Mouse (Mus musculus): ENCODE data around the gene Krtap10-4. TPM values are rescaled to one million over a fixed set of nuclear protein-coding genes. Genes with fewer than 3 reads are reported as not detected.
"Not testable (repeated sequence)": the region's sequence is repeated elsewhere in the genome, so short reads cannot be mapped to it uniquely, and the experiment has no call there.

Krtap10-4 gene
- total RNA-seq, 2 experiments from 2014 or later: not detected

GRCm38 (mm10) chr10:77794976-77795375, 31.9 kb downstream of the Krtap10-4 start, which contains the start of gene Gm9639:
TSS of gene Gm9639 (minus strand) at chr10:77795076.
- intact Hi-C loops (cut with DNase I): no loop called here
- DNase-seq: no peak

- no peak for DNase-seq
- intact Hi-C loops (cut with DNase I): no loop called here
Observed at GRCm38 (mm10) chr10:77788621-77789020, 38.3 kb downstream of the Krtap10-4 start.

GRCm38 (mm10) chr10:77787876-77788275, 39.0 kb downstream of the Krtap10-4 start, which contains the start of gene Gm7137:
TSS of gene Gm7137 (minus strand) at chr10:77788200.
- intact Hi-C loops (cut with DNase I): not testable (repeated sequence)
- peak; percentile 14 for DNase-seq

GRCm38 (mm10) chr10:77783396-77783795, 43.5 kb downstream of the Krtap10-4 start:
- intact Hi-C loops (cut with DNase I); DNase-seq: not testable (repeated sequence)

- intact Hi-C loops (cut with DNase I); DNase-seq: not testable (repeated sequence)
Observed at GRCm38 (mm10) chr10:77782442-77782841, 44.5 kb downstream of the Krtap10-4 start, which contains the start of gene Gm3250. TSS of gene Gm3250 (minus strand) at chr10:77782542.

- DNase-seq; intact Hi-C loops (cut with DNase I): not testable (repeated sequence)
Observed at GRCm38 (mm10) chr10:77776844-77777243, 50.1 kb downstream of the Krtap10-4 start, which contains the start of gene Gm7138. TSS of gene Gm7138 (minus strand) at chr10:77776944.

Other genes starting within 250 kb of the Krtap10-4 start
- gene Pttg1ip, start 245.4 kb downstream of the Krtap10-4 start, total RNA-seq (2021): 10 to 100 TPM; 54.7 to 62.7 TPM
- 100 to 1,000 TPM; 175 to 189 TPM for gene Sumo3, start 221.0 kb downstream of the Krtap10-4 start, total RNA-seq (2021)
- 10 to 100 TPM in 1 of 2 experiments, not detected in 1; 21.0 TPM for gene Gm49325, start 220.9 kb downstream of the Krtap10-4 start, total RNA-seq (2021)
- 10 to 100 TPM; 45.1 to 47.6 TPM for gene Ube2g2, start 204.8 kb downstream of the Krtap10-4 start, total RNA-seq (2021)
- gene Tspear, start 140.5 kb downstream of the Krtap10-4 start, total RNA-seq (2021): not detected
- gene Gm19402, start 136.3 kb downstream of the Krtap10-4 start, total RNA-seq (2021): not detected
- gene Gm9508, start 129.9 kb downstream of the Krtap10-4 start, total RNA-seq (2021): not detected
- gene Gm10272, start 120.5 kb downstream of the Krtap10-4 start, total RNA-seq (2021): not detected
- gene Gm10024, start 115.6 kb downstream of the Krtap10-4 start, total RNA-seq (2021): not detected
- gene Gm10142, start 111.3 kb downstream of the Krtap10-4 start, total RNA-seq (2021): not detected
- gene Krtap12-1, start 106.5 kb downstream of the Krtap10-4 start, total RNA-seq (2021): not detected
- gene Gm10100, start 100.6 kb downstream of the Krtap10-4 start, total RNA-seq (2021): not detected
- not detected for gene Gm18596, start 84.5 kb downstream of the Krtap10-4 start, total RNA-seq (2021)
- gene Gm9736, start 75.7 kb downstream of the Krtap10-4 start, total RNA-seq (2021): not detected
- gene Gm3233, start 67.4 kb downstream of the Krtap10-4 start, total RNA-seq (2021): not detected
- gene Gm3238, start 55.8 kb downstream of the Krtap10-4 start, total RNA-seq (2021): not detected
- not detected for gene Gm7138, start 50.2 kb downstream of the Krtap10-4 start, total RNA-seq (2021)
- gene Gm3250, start 44.6 kb downstream of the Krtap10-4 start, total RNA-seq (2021): not detected
- not detected for gene Gm7137, start 38.9 kb downstream of the Krtap10-4 start, total RNA-seq (2021)
- not detected for gene Gm9639, start 32.0 kb downstream of the Krtap10-4 start, total RNA-seq (2021)
- gene Gm19668, start 28.0 kb downstream of the Krtap10-4 start, total RNA-seq (2021): not detected
- not detected for gene Gm9507, start 15.3 kb downstream of the Krtap10-4 start, total RNA-seq (2021)
- not detected for gene Gm2696, start 12.4 kb downstream of the Krtap10-4 start, total RNA-seq (2021)
- gene Krtap10-10, start 8.9 kb upstream of the Krtap10-4 start, total RNA-seq (2021): not detected
- not detected for gene Gm36176, start 19.7 kb upstream of the Krtap10-4 start, total RNA-seq (2021)
- gene Gm10318, start 25.8 kb upstream of the Krtap10-4 start, total RNA-seq (2021): not detected
- gene Gm3285, start 34.9 kb upstream of the Krtap10-4 start, total RNA-seq (2021): not detected
- gene Lrrc3, start 75.4 kb upstream of the Krtap10-4 start, total RNA-seq (2021): 10 to 100 TPM; 38.5 to 39.1 TPM
- gene Trpm2, start 143.5 kb upstream of the Krtap10-4 start, total RNA-seq (2021): 10 to 100 TPM; 14.1 to 22.9 TPM
- gene 1810043G02Rik, start 151.4 kb upstream of the Krtap10-4 start, total RNA-seq (2021): 10 to 100 TPM; 28.9 to 35.3 TPM
- gene Pfkl, start 183.0 kb upstream of the Krtap10-4 start, total RNA-seq (2021): 10 to 100 TPM; 73.2 to 83.6 TPM
- gene Dnmt3l, start 214.9 kb upstream of the Krtap10-4 start, total RNA-seq (2021): not detected
- under 1 TPM; 0.44 TPM for gene Aire, start 216.5 kb upstream of the Krtap10-4 start, total RNA-seq (2021)
- under 1 TPM; 0.85 to 0.98 TPM for gene Icosl, start 242.2 kb upstream of the Krtap10-4 start, total RNA-seq (2021)